9 mouse cellular contexts compared by ENCODE assay signal in the genomic region with DNA sequence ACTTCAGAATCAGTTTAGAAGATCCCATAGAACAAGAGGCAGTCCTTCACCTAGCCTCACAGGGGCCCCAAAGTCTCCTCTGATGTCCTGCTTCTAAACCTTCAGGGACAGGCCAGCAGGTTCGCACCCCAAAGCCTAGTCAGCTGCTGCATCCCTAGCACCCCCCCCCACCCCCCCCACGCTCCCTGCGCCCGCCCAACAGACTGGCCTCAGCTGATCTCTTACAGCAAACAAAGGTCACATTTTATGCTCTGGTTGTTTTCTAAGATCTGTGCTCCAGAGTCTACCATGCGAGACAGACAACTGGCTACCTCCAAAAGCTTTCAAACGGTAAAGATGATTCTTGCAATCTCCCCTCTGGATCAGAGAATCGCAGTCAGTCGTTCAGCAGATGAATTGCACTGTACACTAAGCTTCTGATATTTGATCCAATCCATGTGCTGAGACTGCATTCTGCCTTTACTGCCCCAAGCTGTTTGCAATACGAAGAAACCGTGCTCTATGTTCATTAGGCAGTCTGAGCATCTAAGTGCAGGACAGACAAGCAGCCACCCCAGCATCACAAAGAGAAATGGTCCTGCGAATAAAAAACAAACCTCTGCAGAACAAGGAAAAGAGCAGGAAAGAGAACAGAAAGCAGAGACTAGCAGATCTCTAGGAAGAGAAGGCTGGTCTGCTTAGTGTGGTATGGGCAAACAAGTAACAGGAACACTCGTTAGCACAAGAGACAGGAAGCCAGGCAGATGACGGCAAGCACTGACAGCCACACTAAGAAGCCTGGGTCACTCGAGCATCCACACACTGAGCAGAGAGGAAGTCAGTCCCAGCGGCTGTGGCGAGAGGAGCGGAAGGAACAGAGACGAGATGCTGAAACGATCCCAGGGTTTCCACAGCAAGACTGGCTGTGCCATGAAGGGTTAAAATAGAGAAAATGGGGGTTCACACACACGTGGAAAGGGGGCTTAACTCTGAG. TPM values are rescaled to one million over a fixed set of nuclear protein-coding genes. Genes with fewer than 3 reads are reported as not detected.
DNase-seq lines count a peak whose midpoint lies in the region; ATAC-seq and TF ChIP-seq lines count a peak whose summit lies in the region.
"Had no signal": no experiment of that assay in that cellular context is flagged by ENCODE, and none has a peak within 500 bp of the region (broad histone marks: within the 10 kb centered on the region; RNA-seq: fewer than 3 reads in every experiment).

No protein-coding gene starts in this region.

- peaks cover 3% of the 10 kb centered on the region; the same call in 1 of the 2 replicates for H3K4me1 ChIP-seq in embryonic facial prominence, embryonic 14.5 days (ENCODE audit: control insufficient read depth, insufficient read depth, low read length)
- 0 out of 2 replicates have a peak, but pooled peaks cover 5% of the 10 kb centered on the region for H3K4me1 ChIP-seq in kidney, embryonic 15.5 days
- peaks cover 7% of the 10 kb centered on the region; the same call in 1 of the 2 replicates for H3K4me1 ChIP-seq in midbrain, embryonic 15.5 days

- H3K36me3 ChIP-seq in embryonic facial prominence, embryonic 14.5 days (ENCODE audit: control insufficient read depth, insufficient read depth, low read length) = peaks cover 32% of the 10 kb centered on the region
- peaks cover 41% of the 10 kb centered on the region for H3K36me3 ChIP-seq in kidney, embryonic 15.5 days
- H3K36me3 ChIP-seq in midbrain, embryonic 15.5 days (replicated peaks) = no peaks in the 10 kb centered on the region

- H3K9me3 ChIP-seq in embryonic facial prominence, embryonic 14.5 days (ENCODE audit: control insufficient read depth, low read length) = no peaks in the 10 kb centered on the region
- H3K9me3 ChIP-seq in kidney, embryonic 15.5 days (replicated peaks) = no peaks in the 10 kb centered on the region
- H3K9me3 ChIP-seq in midbrain, embryonic 15.5 days = no peaks in the 10 kb centered on the region

- peak; percentile 32 for DNase-seq in embryo, embryonic 10 days (ENCODE audit: low spot score)
- no peak for DNase-seq in embryo, embryonic 9.5 days (ENCODE audit: extremely low spot score)
- peak; percentile 40 for DNase-seq in embryonic facial prominence, embryonic 14.5 days (ENCODE audit: low spot score)
- no peak for DNase-seq in ovary, postnatal 36 days (ENCODE audit: low spot score)
- no peak for DNase-seq in gastrocnemius, adult 2 months
- DNase-seq in left cerebral cortex, adult 18-20 months (ENCODE audit: low spot score in 2 of 2) = no peak

- no peak overlapping the region for H3K9ac ChIP-seq in embryonic facial prominence, embryonic 14.5 days (ENCODE audit: low read depth, low read length)
- no peak overlapping the region for H3K9ac ChIP-seq in kidney, embryonic 15.5 days
- H3K9ac ChIP-seq in midbrain, embryonic 15.5 days = no peak overlapping the region
- H3K9ac ChIP-seq: lung, embryonic 14.5 days had no signal

- H3K4me3 ChIP-seq in embryonic facial prominence, embryonic 14.5 days (ENCODE audit: low read depth, low read length) = no peak overlapping the region
- no peak overlapping the region for H3K4me3 ChIP-seq in kidney, embryonic 15.5 days (replicated peaks)
- H3K4me3 ChIP-seq in midbrain, embryonic 15.5 days = no peak overlapping the region
- no peak overlapping the region for H3K4me3 ChIP-seq in gastrocnemius, adult 2 months

- ATAC-seq in embryonic facial prominence, embryonic 14.5 days (ENCODE audit: low read depth) = no peak; the same call in 1 of the 2 replicates
- peak; percentile 43; the same call in 1 of the 2 replicates for ATAC-seq in kidney, embryonic 15.5 days (replicated peaks; ENCODE audit: low FRiP score)
- peak; percentile 68 for ATAC-seq in midbrain, embryonic 15.5 days (replicated peaks)

- H3K4me2 ChIP-seq in embryonic facial prominence, embryonic 14.5 days (ENCODE audit: low read depth, low read length) = peak overlapping the region; percentile 15; the same call in 1 of the 2 replicates
- no peak overlapping the region for H3K4me2 ChIP-seq in kidney, embryonic 15.5 days
- peak overlapping the region; percentile 22; the same call in 1 of the 2 replicates for H3K4me2 ChIP-seq in midbrain, embryonic 15.5 days
- H3K4me2 ChIP-seq: lung, embryonic 14.5 days had no signal

- WGBS in embryonic facial prominence, embryonic 14.5 days = 43% methylated on average over 18 of the region's 20 CpGs
- WGBS in kidney, embryonic 15.5 days = 47% methylated on average over 20 of the region's 20 CpGs
- WGBS in midbrain, embryonic 15.5 days = 20% methylated on average over 20 of the region's 20 CpGs

- intact Hi-C loops in gastrocnemius, adult 2 months (cut with DNase I) = no loop called here

- no peak for TF ChIP-seq CTCF in gastrocnemius, adult 2 months (IDR thresholded peaks at IDR 0.05)

- H3K27ac ChIP-seq in embryonic facial prominence, embryonic 14.5 days (replicated peaks; ENCODE audit: low read depth, low read length) = no peak overlapping the region
- H3K27ac ChIP-seq in kidney, embryonic 15.5 days = no peak overlapping the region
- no peak overlapping the region for H3K27ac ChIP-seq in midbrain, embryonic 15.5 days
- H3K27ac ChIP-seq in gastrocnemius, adult 2 months = no peak overlapping the region; the same call in 1 of the 2 replicates

- no peaks in the 10 kb centered on the region for H3K27me3 ChIP-seq in embryonic facial prominence, embryonic 14.5 days (replicated peaks; ENCODE audit: control insufficient read depth, insufficient read depth, low read length)
- no peaks in the 10 kb centered on the region for H3K27me3 ChIP-seq in kidney, embryonic 15.5 days
- H3K27me3 ChIP-seq in midbrain, embryonic 15.5 days (replicated peaks) = no peaks in the 10 kb centered on the region

RNA-seq across cellular contexts. Expression of a gene that starts 43.3 kb away (rescaled TPM):
- polyA plus RNA-seq in embryonic facial prominence, embryonic 14.5 days (2014; fragmentation: Nextera tagmentation; extraction: Ambion mirVana) = 121 and 126 TPM in 2 replicates
- 93.5 and 107 TPM in 2 replicates for polyA plus RNA-seq in kidney, embryonic 15.5 days (2015; fragmentation: Nextera tagmentation; extraction: Ambion mirVana)
- 81.5 and 95.9 TPM in 2 replicates for polyA plus RNA-seq in midbrain, embryonic 15.5 days (2015; fragmentation: Nextera tagmentation; extraction: Ambion mirVana)
- total RNA-seq in gastrocnemius, adult 2 months (2021) = under 1 TPM; 0.78 to 0.82 TPM
- total RNA-seq in left cerebral cortex, adult 18-20 months (2021) = 100 to 1,000 TPM in 1 of 2 experiments, 10 to 100 TPM in 1; 96.4 to 113 TPM

Comparison
In these comparisons a context has a peak if more than half of its experiments do, and no peak if none do; other contexts are left out.
1. DNase-seq: peak in embryo, embryonic 10 days (single experiment) and embryonic facial prominence, embryonic 14.5 days (single experiment); none in embryo, embryonic 9.5 days (single experiment), ovary, postnatal 36 days (single experiment), gastrocnemius, adult 2 months (single experiment) and left cerebral cortex, adult 18-20 months (0 of 2).